Mouse (Mus musculus) thymus, adult 18-20 months (tissue): ENCODE measurements at regions not wholly inside any gene's neighbourhood (a gene's known extent, or its start where the extent isn't known, plus 50 kb on each side); places are given as distances from the start of the nearest gene placed in this dataset.

Experiments used
- DNase-seq, 2 experiments: peaks; one replicate each; pipeline ENCODE4 v3.0.0; 2022; ENCODE audit warnings: mixed read lengths in 2 of 2

GRCm38 (mm10) chr16:93384039-93384537, 219.8 kb downstream of the Setd4 start:
- DNase-seq: no peak

- DNase-seq: no peak
These were observed 220.9 kb downstream of the Setd4 start for GRCm38 (mm10) chr16:93382945-93383344.

GRCm38 (mm10) chr16:93380717-93381671, 222.9 kb downstream of the Setd4 start:
- DNase-seq: no peak

DNA sequence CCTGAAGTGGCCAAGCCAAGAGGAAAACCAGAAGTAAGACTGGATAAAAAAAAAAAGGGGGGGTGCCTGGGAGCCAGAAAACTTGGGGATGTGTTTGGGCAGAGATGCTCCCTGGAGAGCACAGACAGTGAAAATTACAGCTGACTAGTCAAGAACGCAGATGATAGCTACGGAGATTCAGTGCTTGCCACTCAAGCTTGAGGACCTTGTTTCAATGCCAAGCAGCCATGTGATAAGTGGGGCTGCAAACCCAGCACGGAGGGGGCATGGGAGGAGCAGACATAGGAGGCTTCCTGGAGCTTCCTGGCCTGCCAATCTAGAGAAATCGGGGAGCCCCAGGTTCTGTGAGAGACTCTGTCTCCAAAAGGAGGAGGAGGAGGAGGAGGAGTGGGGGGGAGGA, 223.7 kb downstream of the Setd4 start:
- no peak for DNase-seq

- DNase-seq: no peak
These were observed 224.3 kb downstream of the Setd4 start for GRCm38 (mm10) chr16:93379611-93380010.

GRCm38 (mm10) chr16:93374669-93375068, 229.2 kb downstream of the Setd4 start:
- DNase-seq: no peak

DNA sequence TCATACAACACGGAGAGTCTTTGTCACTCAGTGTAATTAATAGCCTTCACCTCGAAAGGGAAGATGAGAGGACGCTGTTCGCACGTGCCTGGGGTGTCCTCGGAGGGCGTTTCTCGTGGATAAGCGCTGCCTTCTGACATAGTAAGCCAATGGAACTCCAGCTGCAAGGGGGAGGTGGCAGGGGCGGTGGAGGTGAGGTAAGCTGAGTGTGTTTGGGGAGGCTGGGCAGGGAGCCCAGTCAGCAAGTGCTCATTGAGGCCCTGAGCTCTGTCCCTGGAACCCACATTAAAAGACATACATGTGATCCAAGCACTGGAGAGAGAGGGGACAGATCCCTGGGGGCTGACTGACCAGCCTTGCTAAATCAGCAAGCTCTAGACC, 234.1 kb downstream of the Setd4 start:
- DNase-seq: no peak

DNA sequence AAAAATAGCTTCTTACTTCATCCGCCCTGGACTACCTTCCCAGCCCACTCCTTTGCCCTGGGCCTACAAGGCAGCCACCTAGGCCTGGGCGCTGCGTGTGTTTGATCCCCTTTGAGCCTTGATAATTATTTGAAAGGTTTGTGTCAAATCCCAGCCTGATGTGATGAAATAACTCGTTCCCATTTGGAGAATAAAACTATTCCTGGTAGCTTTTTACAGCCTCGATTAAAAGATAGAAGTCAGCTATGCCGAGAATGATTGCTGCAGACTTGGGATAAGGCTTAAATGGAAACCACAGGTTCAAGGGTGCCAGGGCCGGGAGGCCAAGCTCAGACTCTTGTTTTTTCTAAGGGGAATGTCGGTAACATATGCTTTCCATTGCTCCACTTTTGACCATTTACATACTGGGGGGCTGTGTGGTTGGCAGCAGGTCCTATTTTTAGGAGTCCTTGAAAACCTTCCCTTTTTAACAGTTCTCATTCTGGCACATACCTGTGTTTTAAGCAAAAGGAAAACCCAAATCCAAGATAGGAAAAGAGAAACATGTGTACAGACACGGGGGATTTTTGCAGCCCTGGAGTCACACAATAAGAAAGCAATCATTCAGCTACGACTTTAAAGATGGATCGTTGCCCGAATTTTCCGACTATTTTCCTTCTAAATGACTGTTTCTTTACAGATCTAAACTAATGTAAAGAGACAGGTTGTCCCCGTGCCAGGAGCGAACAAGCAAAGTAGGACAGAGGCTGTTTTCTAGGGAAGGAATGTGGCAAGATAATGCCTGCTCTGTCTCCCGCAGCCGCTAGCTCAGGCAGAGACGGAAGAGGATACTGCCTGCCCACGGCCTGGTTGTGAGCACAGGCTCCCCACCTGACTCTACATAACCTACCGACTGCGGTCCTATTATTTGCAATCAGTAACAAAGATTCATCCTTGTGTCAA, 234.8 kb downstream of the Setd4 start:
- no peak for DNase-seq

DNA sequence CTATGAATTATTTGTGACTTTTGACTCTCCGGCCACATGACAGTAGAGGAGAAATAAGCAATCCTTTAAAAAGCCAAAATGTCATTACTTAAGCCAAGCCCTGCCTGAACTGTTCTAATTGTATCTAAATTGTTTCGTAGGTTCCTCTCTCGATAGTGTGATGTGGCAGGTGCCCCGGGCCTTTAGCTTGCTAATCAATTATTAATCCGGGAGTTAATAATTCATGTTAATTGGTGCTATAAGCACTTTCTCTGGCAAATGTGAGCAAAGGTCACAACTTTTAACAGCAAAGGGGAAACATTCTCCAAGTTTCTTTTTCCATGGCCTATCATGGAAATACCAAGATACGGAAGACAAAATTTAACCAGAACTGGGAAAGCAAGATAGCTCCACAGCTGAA, 235.9 kb downstream of the Setd4 start:
- DNase-seq: no peak

DNA sequence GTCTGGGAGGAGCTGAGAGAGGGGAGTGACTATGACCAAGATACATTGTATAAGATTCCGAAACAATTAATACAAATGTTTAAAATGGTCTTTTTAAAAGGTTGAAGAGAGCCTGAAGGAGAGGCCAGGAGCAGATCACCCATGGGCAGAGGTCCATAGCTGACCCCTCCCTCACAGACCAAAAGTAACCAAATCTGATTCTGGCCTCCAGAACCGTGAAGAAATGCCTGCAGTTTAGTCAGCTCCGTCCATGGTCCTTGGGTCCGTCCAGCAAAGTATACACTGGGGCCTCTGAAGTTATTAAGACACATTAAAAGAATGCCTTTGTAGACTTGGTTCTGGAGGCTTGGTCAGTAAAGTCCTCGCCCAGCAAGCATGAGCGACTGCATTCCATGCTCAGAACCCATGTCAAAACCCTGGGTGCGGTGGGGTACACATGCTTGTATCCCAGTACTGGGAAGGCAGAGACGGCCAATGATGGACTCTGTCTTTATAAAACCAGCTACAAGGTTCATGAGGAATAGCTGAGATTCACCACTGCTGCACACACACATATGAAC, 236.5 kb downstream of the Setd4 start:
- DNase-seq: no peak

DNA sequence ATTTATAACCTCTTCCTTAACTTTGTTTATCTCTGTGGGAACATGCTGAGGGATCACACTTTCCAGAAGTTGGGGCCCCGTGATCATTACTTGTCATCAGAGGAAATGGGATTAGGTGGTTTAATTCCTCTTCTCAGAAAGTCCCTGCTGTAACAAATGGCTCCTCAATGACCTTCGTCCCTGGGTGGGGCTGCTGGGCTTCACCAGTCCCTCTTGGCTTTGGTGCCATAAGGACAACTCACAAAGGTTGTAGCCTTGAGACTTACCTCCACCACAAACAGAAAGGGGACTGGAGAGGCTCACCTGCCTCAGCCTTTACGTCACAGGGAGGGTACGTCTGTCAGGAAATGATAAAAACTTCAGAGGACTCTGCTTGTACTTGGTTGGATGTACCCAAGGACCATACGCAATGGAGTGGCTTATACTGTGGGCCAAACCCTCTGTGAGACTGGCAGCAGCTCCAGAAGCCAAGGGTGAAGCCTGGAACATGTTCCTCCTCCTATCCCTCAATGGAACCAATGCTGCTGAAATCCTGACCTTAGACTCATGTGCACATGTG, 237.4 kb downstream of the Setd4 start:
- DNase-seq: no peak

- no peak for DNase-seq
These were observed 238.5 kb downstream of the Setd4 start for GRCm38 (mm10) chr16:93365236-93365951.

DNA sequence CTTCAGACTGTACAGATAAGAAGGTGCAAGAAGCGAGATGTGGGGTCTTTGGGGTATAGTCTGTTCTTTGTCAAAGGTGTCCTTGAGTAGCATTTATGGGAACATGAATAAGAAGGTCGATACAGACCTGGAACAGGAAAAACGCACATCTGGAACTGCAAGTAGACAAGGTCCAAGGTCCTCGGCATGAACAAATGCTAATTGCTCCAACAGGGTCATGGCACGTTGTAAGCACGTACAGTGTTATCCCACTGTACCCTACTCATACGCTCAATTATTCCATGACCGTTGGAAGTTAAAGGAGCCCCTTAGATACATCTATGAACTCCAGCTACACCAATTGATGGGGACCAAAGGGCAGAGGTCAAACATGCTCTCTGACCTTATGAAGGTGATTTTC, 244.1 kb downstream of the Setd4 start:
- DNase-seq: no peak

DNA sequence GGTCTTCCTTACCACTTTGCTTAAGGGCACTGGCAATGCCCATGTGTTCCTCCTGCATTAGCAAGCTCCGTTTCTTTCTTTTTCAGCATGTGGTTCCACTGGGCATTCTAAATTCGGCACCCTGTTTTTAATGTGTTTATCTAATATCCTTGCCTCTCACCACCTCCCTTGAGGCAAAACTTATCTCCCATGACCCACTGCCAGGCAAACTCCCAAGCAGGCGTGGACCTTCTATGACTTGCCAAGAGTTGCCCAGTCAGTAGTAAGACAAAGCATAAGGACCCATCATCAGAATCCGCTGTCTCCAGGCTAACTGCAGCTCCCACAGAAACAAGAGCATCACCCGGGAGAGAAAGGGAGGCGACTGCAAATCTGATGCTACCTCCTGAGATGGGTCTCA, 245.2 kb downstream of the Setd4 start:
- no peak for DNase-seq

GRCm38 (mm10) chr16:93358166-93358565, 245.7 kb downstream of the Setd4 start:
- no peak for DNase-seq

DNA sequence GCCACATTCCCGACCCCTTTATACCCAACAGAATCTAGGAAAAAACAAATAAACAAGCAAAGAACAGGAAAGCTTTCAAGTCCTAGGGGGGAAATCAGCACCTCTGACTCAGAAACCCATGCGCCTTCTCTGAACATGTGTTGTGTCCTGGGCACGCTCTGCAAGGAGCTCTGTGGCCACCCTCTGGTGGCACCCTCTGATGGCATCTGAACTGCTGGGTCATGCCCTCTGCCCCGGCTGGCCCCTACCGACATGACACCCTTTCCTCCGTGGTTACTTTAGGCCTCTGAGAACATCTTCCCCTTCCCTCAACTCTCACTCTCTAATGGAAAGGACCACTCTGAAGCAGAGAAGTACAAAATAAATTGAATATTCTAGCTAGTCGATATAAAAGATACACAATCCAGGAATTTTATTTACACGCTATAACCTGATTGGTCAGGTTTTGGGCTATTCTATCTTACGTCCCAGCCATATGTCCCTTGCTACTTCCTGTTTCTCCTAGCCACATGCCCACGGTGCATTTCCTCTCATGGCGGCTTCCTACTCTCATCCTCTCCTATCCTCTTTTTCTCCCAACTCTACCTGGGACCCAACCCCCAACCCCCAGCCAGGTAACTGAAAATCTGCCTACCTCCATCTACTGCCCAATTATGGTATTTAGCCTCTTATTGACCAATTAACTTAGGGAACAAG, 248.5 kb downstream of the Setd4 start:
- DNase-seq: no peak

GRCm38 (mm10) chr16:93353971-93354370, 249.9 kb downstream of the Setd4 start:
- no peak for DNase-seq

DNA sequence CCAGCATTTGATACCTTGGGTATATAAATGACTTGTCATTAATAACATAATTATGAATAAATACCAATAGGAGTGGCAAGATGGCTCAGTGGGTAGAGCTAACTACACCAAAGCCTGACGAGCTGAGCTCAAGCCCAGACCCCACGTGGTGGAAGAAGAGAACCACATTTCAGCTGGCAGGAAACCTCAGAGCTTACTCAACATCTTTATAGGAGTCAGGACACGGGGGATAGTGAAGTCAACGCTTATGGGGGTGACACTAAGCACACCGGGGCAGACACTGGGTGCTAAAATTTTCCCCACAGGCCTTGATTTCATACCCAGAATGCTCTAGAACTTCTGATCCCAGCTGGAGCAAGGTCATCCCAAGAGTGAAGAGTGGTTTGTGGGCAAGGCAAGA, 259.3 kb downstream of the Setd4 start:
- DNase-seq: peak; percentile 21 to 47

- no peak for DNase-seq
These were observed 261.2 kb downstream of the Setd4 start for GRCm38 (mm10) chr16:93342701-93343100.

GRCm38 (mm10) chr16:93341791-93342190, 262.1 kb downstream of the Setd4 start:
- no peak for DNase-seq

DNA sequence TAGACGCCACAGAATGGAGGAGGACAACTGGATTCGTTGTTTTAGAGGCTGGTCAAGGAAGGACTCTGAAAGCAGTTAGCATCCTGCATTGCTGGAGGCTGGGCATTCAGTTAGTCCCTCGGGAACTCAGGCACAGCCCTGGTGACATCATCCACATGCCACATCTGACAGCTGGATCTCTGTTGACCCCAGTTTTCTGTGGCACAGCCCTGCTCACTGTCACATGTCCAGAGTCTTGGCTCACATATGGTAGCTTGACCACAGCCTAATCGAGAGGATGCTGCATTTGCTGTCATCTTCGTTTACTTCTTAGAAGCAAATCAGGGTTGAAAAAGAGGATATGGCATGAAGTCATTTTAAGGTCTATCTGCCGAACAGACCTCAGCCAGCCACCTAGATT, 265.1 kb downstream of the Setd4 start:
- no peak for DNase-seq
